Mouse (Mus musculus) kidney, embryonic 14.5 days (tissue): ENCODE data around the gene Xrn2. TPM values are rescaled to one million over a fixed set of nuclear protein-coding genes. Genes with fewer than 3 reads are reported as not detected.

Experiments
- ATAC-seq: fragments of 200-750 bp; cut with Nextera tagmentation; 2 replicates; pipeline ENCODE4 v1.8.0; 2017; ENCODE audit warnings: moderate number of reproducible peaks, mild to moderate bottlenecking, moderate TSS enrichment, moderate library complexity; ENCODE audit not compliant: low FRiP score, low TSS enrichment
- H3K27ac ChIP-seq: fragments of 300-500 bp; sonication (generic); 2 replicates; pipeline ENCODE4 v1.5.1; 2014; ENCODE audit warnings: low read depth, mild to moderate bottlenecking, low read length, moderate library complexity, mixed read lengths
- H3K27me3 ChIP-seq: fragments of 300-500 bp; sonication (generic); 2 replicates; pipeline ENCODE4 v1.6.1; 2014; ENCODE audit warnings: mild to moderate bottlenecking, low read length; ENCODE audit not compliant: control insufficient read depth, insufficient read depth
- H3K36me3 ChIP-seq: fragments of 300-500 bp; sonication (generic); 2 replicates; pipeline ENCODE4 v1.6.1; 2014; ENCODE audit warnings: low read length, mixed read lengths; ENCODE audit not compliant: control insufficient read depth, insufficient read depth
- H3K4me1 ChIP-seq: fragments of 300-500 bp; sonication (generic); 2 replicates; pipeline ENCODE4 v1.6.1; 2014; ENCODE audit warnings: low read length, mixed read lengths; ENCODE audit not compliant: control insufficient read depth, insufficient read depth
- H3K4me2 ChIP-seq: fragments of 300-500 bp; sonication (generic); replicated peaks from 2 replicates; pipeline ENCODE4 v1.6.1; 2014; ENCODE audit warnings: low read depth, mild to moderate bottlenecking, low read length
- H3K4me3 ChIP-seq: fragments of 300-500 bp; sonication (generic); 2 replicates; pipeline ENCODE4 v1.5.1; 2014; ENCODE audit warnings: mild to moderate bottlenecking, low read length
- H3K9ac ChIP-seq: fragments of 300-500 bp; sonication (generic); 2 replicates; pipeline ENCODE4 v1.6.1; 2014; ENCODE audit warnings: low read depth, mild to moderate bottlenecking, low read length, moderate library complexity
- H3K9me3 ChIP-seq: fragments of 300-500 bp; sonication (generic); 2 replicates; pipeline ENCODE4 v1.6.1; 2016; ENCODE audit warnings: low read length; ENCODE audit not compliant: control insufficient read depth
- WGBS: fragments of 180-500 bp; shearing (Covaris S2); extraction: QIAGEN DNeasy Blood & Tissue Kit; methylation state at CpG from one replicate; pipeline ENCODE4 v1.1.7; 2014; 5-methylcytosine and 5-hydroxymethylcytosine counted together
- polyA plus RNA-seq: library from polyadenylated mRNA; unstranded; fragments of >200 nt; fragmentation: Nextera tagmentation; extraction: Ambion mirVana; gene quantifications from 2 replicates; pipeline ENCODE4 v1.2.1, GENCODE M21; 2014

Gene Xrn2
- polyA plus RNA-seq, 1 experiment from 2014 or later = 105 TPM

- Histone ChIP-seq H3K27me3 (no peaks in the 10 kb centered on the region), H3K27ac (no peak overlapping the region), H3K36me3 (no peaks in the 10 kb centered on the region), H3K4me3 (no peak overlapping the region), H3K9me3 (no peaks in the 10 kb centered on the region), H3K9ac (no peak overlapping the region), H3K4me2 (no peak overlapping the region), H3K4me1 (no peaks in the 10 kb centered on the region)
- ATAC-seq = no peak
- WGBS = 82% methylated on average over 6 of the region's 6 CpGs
Observed at GRCm38 (mm10) chr2:147127366-147127765, 114.6 kb downstream of the Xrn2 start.

Other genes with a start within 250 kb of the Xrn2 start
- gene Kiz, start 157.1 kb upstream of the Xrn2 start, polyA plus RNA-seq = 27.9 and 35.7 TPM in 2 replicates
- not detected in 2 replicates for gene Nkx2-4, start 72.4 kb downstream of the Xrn2 start, polyA plus RNA-seq
- gene Nkx2-2, start 181.2 kb downstream of the Xrn2 start, polyA plus RNA-seq = not detected in 2 replicates